Mouse (Mus musculus) embryonic facial prominence, embryonic 12.5 days (tissue): ENCODE results near the gene Eif4g3. TPM values are rescaled to one million over a fixed set of nuclear protein-coding genes. Genes with fewer than 3 reads are reported as not detected.

Source experiments
- ATAC-seq: fragments of 200-750 bp; cut with Nextera tagmentation; 2 replicates; pipeline ENCODE4 v1.8.0; 2017; ENCODE audit not compliant: insufficient number of reproducible peaks, insufficient read depth, low FRiP score, low TSS enrichment
- H3K27ac ChIP-seq: fragments of 300-500 bp; sonication (generic); 2 replicates; pipeline ENCODE4 v1.5.1; 2016; ENCODE audit warnings: mild to moderate bottlenecking
- H3K27me3 ChIP-seq: fragments of 300-500 bp; sonication (generic); 2 replicates; pipeline ENCODE4 v1.6.1; 2016; ENCODE audit warnings: mild to moderate bottlenecking, moderate library complexity
- H3K36me3 ChIP-seq: fragments of 300-500 bp; sonication (generic); 2 replicates; pipeline ENCODE4 v1.6.1; 2016; ENCODE audit warnings: mild to moderate bottlenecking
- H3K4me1 ChIP-seq: fragments of 300-500 bp; sonication (generic); 2 replicates; pipeline ENCODE4 v1.6.1; 2016
- H3K4me2 ChIP-seq: fragments of 300-500 bp; sonication (generic); replicated peaks from 2 replicates; pipeline ENCODE4 v1.6.1; 2016; ENCODE audit warnings: mild to moderate bottlenecking, moderate library complexity
- H3K4me3 ChIP-seq: fragments of 300-500 bp; sonication (generic); 2 replicates; pipeline ENCODE4 v1.5.1; 2016; ENCODE audit warnings: mild to moderate bottlenecking
- H3K9ac ChIP-seq: fragments of 300-500 bp; sonication (generic); 2 replicates; pipeline ENCODE4 v1.6.1; 2016; ENCODE audit warnings: mild to moderate bottlenecking, moderate library complexity
- H3K9me3 ChIP-seq: fragments of 300-500 bp; sonication (generic); 2 replicates; pipeline ENCODE4 v1.6.1; 2016; ENCODE audit warnings: mild to moderate bottlenecking, moderate library complexity
- WGBS: fragments of 180-500 bp; shearing (Covaris S2); methylation state at CpG from one replicate; pipeline ENCODE4 v1.1.7; 2016; 5-methylcytosine and 5-hydroxymethylcytosine counted together
- polyA plus RNA-seq: library from polyadenylated mRNA; unstranded; fragments of >200 nt; fragmentation: Nextera tagmentation; extraction: Ambion mirVana; gene quantifications from 2 replicates; pipeline ENCODE4 v1.2.1, GENCODE M21; 2016

Gene Eif4g3
- polyA plus RNA-seq, 1 experiment from 2014 or later, result 49.7 TPM

- H3K27ac ChIP-seq, result no peak overlapping the region
- H3K9ac ChIP-seq, result no peak overlapping the region
- no peak overlapping the region for H3K4me2 ChIP-seq
- no peaks in the 10 kb centered on the region for H3K27me3 ChIP-seq
- WGBS, result 93% methylated on average over 5 of the region's 5 CpGs
- no peak overlapping the region for H3K4me3 ChIP-seq
- no peaks in the 10 kb centered on the region for H3K4me1 ChIP-seq
- no peak for ATAC-seq
- H3K36me3 ChIP-seq, result peaks cover 95% of the 10 kb centered on the region
- H3K9me3 ChIP-seq, result no peaks in the 10 kb centered on the region
These were observed 186.6 kb downstream of the Eif4g3 start for GRCm38 (mm10) chr4:138179391-138179790.

- Histone ChIP-seq H3K9me3 (no peaks in the 10 kb centered on the region), H3K4me3 (no peak overlapping the region), H3K27ac (no peak overlapping the region), H3K36me3 (peaks cover 95% of the 10 kb centered on the region), H3K4me2 (no peak overlapping the region), H3K4me1 (no peaks in the 10 kb centered on the region), H3K9ac (no peak overlapping the region), H3K27me3 (no peaks in the 10 kb centered on the region)
- 83% methylated on average over 4 of the region's 4 CpGs for whole genome bisulfite sequencing
- ATAC-seq, result no peak
These were observed 187.9 kb downstream of the Eif4g3 start for GRCm38 (mm10) chr4:138180719-138181118.

- H3K9ac ChIP-seq, result no peak overlapping the region
- WGBS, result 87% methylated on average over 5 of the region's 5 CpGs
- H3K9me3 ChIP-seq, result no peaks in the 10 kb centered on the region
- H3K4me3 ChIP-seq, result no peak overlapping the region
- H3K27ac ChIP-seq, result no peak overlapping the region
- H3K27me3 ChIP-seq, result no peaks in the 10 kb centered on the region
- no peak for ATAC-seq
- no peaks in the 10 kb centered on the region for H3K4me1 ChIP-seq
- no peak overlapping the region for H3K4me2 ChIP-seq
- H3K36me3 ChIP-seq, result peaks cover 91% of the 10 kb centered on the region
These were observed 191.2 kb downstream of the Eif4g3 start for GRCm38 (mm10) chr4:138184056-138184455.

- Histone ChIP-seq H3K36me3 (peaks cover 91% of the 10 kb centered on the region), H3K4me2 (no peak overlapping the region)
- no peak for ATAC-seq
These were observed 191.8 kb downstream of the Eif4g3 start for GRCm38 (mm10) chr4:138184573-138184981.

GRCm38 (mm10) chr4:138185961-138186360, 193.1 kb downstream of the Eif4g3 start:
- no peak overlapping the region for H3K4me2 ChIP-seq
- no peaks in the 10 kb centered on the region for H3K9me3 ChIP-seq
- H3K36me3 ChIP-seq, result peaks cover 91% of the 10 kb centered on the region
- ATAC-seq, result no peak
- WGBS, result 93% methylated on average over 7 of the region's 7 CpGs
- no peaks in the 10 kb centered on the region for H3K4me1 ChIP-seq
- H3K27me3 ChIP-seq, result no peaks in the 10 kb centered on the region
- H3K4me3 ChIP-seq, result no peak overlapping the region
- no peak overlapping the region for H3K9ac ChIP-seq
- H3K27ac ChIP-seq, result no peak overlapping the region

More at GRCm38 (mm10) chr4:138184573-138184981, 191.8 kb downstream of the Eif4g3 start:
- Histone ChIP-seq H3K4me1 (no peaks in the 10 kb centered on the region), H3K27ac (no peak overlapping the region), H3K9me3 (no peaks in the 10 kb centered on the region), H3K27me3 (no peaks in the 10 kb centered on the region), H3K9ac (no peak overlapping the region), H3K4me3 (no peak overlapping the region)
- WGBS, result 86% methylated on average over 5 of the region's 5 CpGs

GRCm38 (mm10) chr4:138187995-138188394, 195.2 kb downstream of the Eif4g3 start:
- 91% methylated on average over 7 of the region's 7 CpGs for WGBS
- Histone ChIP-seq H3K4me3 (no peak overlapping the region), H3K27me3 (no peaks in the 10 kb centered on the region), H3K4me1 (no peaks in the 10 kb centered on the region), H3K9ac (no peak overlapping the region), H3K9me3 (no peaks in the 10 kb centered on the region), H3K36me3 (peaks cover 88% of the 10 kb centered on the region), H3K27ac (no peak overlapping the region), H3K4me2 (no peak overlapping the region)
- no peak for ATAC-seq

GRCm38 (mm10) chr4:138192561-138192960, 199.7 kb downstream of the Eif4g3 start:
- no peak overlapping the region for H3K27ac ChIP-seq
- H3K36me3 ChIP-seq, result peaks cover 90% of the 10 kb centered on the region
- H3K4me2 ChIP-seq, result no peak overlapping the region
- H3K9ac ChIP-seq, result no peak overlapping the region
- H3K27me3 ChIP-seq, result no peaks in the 10 kb centered on the region
- H3K9me3 ChIP-seq, result no peaks in the 10 kb centered on the region
- no peak overlapping the region for H3K4me3 ChIP-seq
- 84% methylated on average over 5 of the region's 5 CpGs for WGBS
- H3K4me1 ChIP-seq, result no peaks in the 10 kb centered on the region
- no peak for ATAC-seq

- Histone ChIP-seq H3K4me3 (no peak overlapping the region), H3K9me3 (no peaks in the 10 kb centered on the region), H3K36me3 (peaks cover 86% of the 10 kb centered on the region), H3K27ac (no peak overlapping the region), H3K4me1 (no peaks in the 10 kb centered on the region), H3K9ac (no peak overlapping the region), H3K4me2 (no peak overlapping the region), H3K27me3 (no peaks in the 10 kb centered on the region)
- no peak for ATAC-seq
- 78% methylated on average over 3 of the region's 3 CpGs for WGBS
These were observed 207.9 kb downstream of the Eif4g3 start for GRCm38 (mm10) chr4:138200769-138201168.

- Histone ChIP-seq H3K36me3 (peaks cover 81% of the 10 kb centered on the region), H3K27ac (no peak overlapping the region), H3K4me1 (no peaks in the 10 kb centered on the region), H3K9ac (no peak overlapping the region), H3K4me2 (no peak overlapping the region), H3K27me3 (no peaks in the 10 kb centered on the region), H3K4me3 (no peak overlapping the region), H3K9me3 (no peaks in the 10 kb centered on the region)
- WGBS, result 64% methylated on average over 9 of the region's 9 CpGs
- no peak for ATAC-seq
These were observed 208.9 kb downstream of the Eif4g3 start for GRCm38 (mm10) chr4:138201696-138202095.

- Histone ChIP-seq H3K9ac (no peak overlapping the region), H3K27ac (no peak overlapping the region), H3K4me2 (no peak overlapping the region), H3K9me3 (0 out of 2 replicates have a peak, but pooled peaks cover 3% of the 10 kb centered on the region), H3K4me3 (no peak overlapping the region), H3K36me3 (peaks cover 39% of the 10 kb centered on the region), H3K27me3 (no peaks in the 10 kb centered on the region), H3K4me1 (no peaks in the 10 kb centered on the region)
- no peak for ATAC-seq
- 92% methylated on average over 5 of the region's 5 CpGs for WGBS
These were observed 217.3 kb downstream of the Eif4g3 start for GRCm38 (mm10) chr4:138210116-138210515.

- ATAC-seq, result no peak
These were observed 221.0 kb downstream of the Eif4g3 start for GRCm38 (mm10) chr4:138213861-138214260.

GRCm38 (mm10) chr4:138215671-138216199, 222.9 kb downstream of the Eif4g3 start:
- Histone ChIP-seq H3K27me3 (no peaks in the 10 kb centered on the region), H3K36me3 (no peaks in the 10 kb centered on the region), H3K9ac (peak overlapping the region; percentile 99), H3K4me2 (peak overlapping the region; percentile 92), H3K27ac (peak overlapping the region; percentile 99), H3K9me3 (0 out of 2 replicates have a peak, but pooled peaks cover 3% of the 10 kb centered on the region), H3K4me3 (peak overlapping the region; percentile 99), H3K4me1 (peaks cover 28% of the 10 kb centered on the region)
- ATAC-seq, result no peak
- 47% methylated on average over 13 of the region's 13 CpGs for WGBS

More at GRCm38 (mm10) chr4:138213861-138214260, 221.0 kb downstream of the Eif4g3 start:
- Histone ChIP-seq H3K27me3 (no peaks in the 10 kb centered on the region), H3K9ac (no peak overlapping the region), H3K36me3 (peaks cover 12% of the 10 kb centered on the region), H3K9me3 (0 out of 2 replicates have a peak, but pooled peaks cover 3% of the 10 kb centered on the region), H3K27ac (no peak overlapping the region), H3K4me3 (no peak overlapping the region), H3K4me2 (no peak overlapping the region), H3K4me1 (peaks cover 18% of the 10 kb centered on the region)
- WGBS, result 85% methylated on average over 3 of the region's 3 CpGs
